Comparison of ENCODE assay signal across 9 mouse cellular contexts in genomic region chr19:24029616-24030510, GRCm38 (mm10). TPM values are rescaled to one million over a fixed set of nuclear protein-coding genes. Genes with fewer than 3 reads are reported as not detected.
A peak's percentile ranks its signal among the peaks of the same experiment; 100 is the strongest.
DNase-seq lines count a peak whose midpoint lies in the region; ATAC-seq and TF ChIP-seq lines count a peak whose summit lies in the region.
"Had no signal": no experiment of that assay in that cellular context is flagged by ENCODE, and none has a peak within 500 bp of the region (broad histone marks: within the 10 kb centered on the region; RNA-seq: fewer than 3 reads in every experiment).

No protein-coding gene starts in this region.

- DNase-seq in spleen, adult 2 months (ENCODE audit: low read depth in 1 of 2, low spot score in 2 of 2): no peak
- no peak for DNase-seq in spleen, adult 18-20 months
- peak; percentile 25 for DNase-seq in heart, postnatal 25 days (ENCODE audit: low spot score)
- peak; percentile 40 for DNase-seq in limb, embryonic 10.5 days (ENCODE audit: low spot score)
- DNase-seq in midbrain, postnatal 0 days (ENCODE audit: low spot score): peak; percentile 8
- no peak for DNase-seq in right cerebral cortex, postnatal 36 days (ENCODE audit: low spot score in 2 of 2)
- DNase-seq in layer of hippocampus, postnatal 25 days (ENCODE audit: extremely low spot score in 1 of 2, low spot score in 1 of 2): no peak

- no peaks in the 10 kb centered on the region for H3K9me3 ChIP-seq in embryonic facial prominence, embryonic 15.5 days (replicated peaks)
- no peaks in the 10 kb centered on the region for H3K9me3 ChIP-seq in limb, embryonic 10.5 days (replicated peaks)
- no peaks in the 10 kb centered on the region for H3K9me3 ChIP-seq in midbrain, postnatal 0 days (ENCODE audit: low read length)

- no peaks in the 10 kb centered on the region for H3K36me3 ChIP-seq in spleen, adult 2 months (ENCODE audit: control insufficient read depth, insufficient read depth, low read length)
- H3K36me3 ChIP-seq in embryonic facial prominence, embryonic 15.5 days: no peaks in the 10 kb centered on the region
- H3K36me3 ChIP-seq in limb, embryonic 10.5 days: no peaks in the 10 kb centered on the region
- H3K36me3 ChIP-seq in midbrain, postnatal 0 days (ENCODE audit: insufficient read depth, low read length): no peaks in the 10 kb centered on the region

- H3K4me2 ChIP-seq in embryonic facial prominence, embryonic 15.5 days (replicated peaks): peak overlapping the region; percentile 97
- peak overlapping the region; percentile 89 for H3K4me2 ChIP-seq in midbrain, postnatal 0 days (ENCODE audit: low read depth, low read length, poor library complexity, severe bottlenecking)

- H3K4me1 ChIP-seq in spleen, adult 2 months (ENCODE audit: control insufficient read depth, insufficient read depth, insufficient read length): no peaks in the 10 kb centered on the region
- peaks cover 13% of the 10 kb centered on the region for H3K4me1 ChIP-seq in embryonic facial prominence, embryonic 15.5 days
- H3K4me1 ChIP-seq in limb, embryonic 10.5 days: peaks cover 20% of the 10 kb centered on the region
- H3K4me1 ChIP-seq in midbrain, postnatal 0 days (ENCODE audit: insufficient read depth, low read length): 0 out of 2 replicates have a peak, but pooled peaks cover 9% of the 10 kb centered on the region

- intact Hi-C loops in heart, postnatal 25 days (cut with DNase I): loop anchor here (5.0 to 10.0 kb wide), 3 partner anchors 57 to 345 kb away; partner anchors contain the start of gene Ptar1

- no peak for TF ChIP-seq POLR2A in spleen, adult 2 months (IDR thresholded peaks at IDR 0.05; ENCODE audit: low read depth, low read length)

- H3K27ac ChIP-seq in spleen, adult 2 months (ENCODE audit: insufficient read depth, low read length): no peak overlapping the region
- no peak overlapping the region for H3K27ac ChIP-seq in embryonic facial prominence, embryonic 15.5 days (replicated peaks)
- peak overlapping the region; percentile 42; the same call in 1 of the 2 replicates for H3K27ac ChIP-seq in limb, embryonic 10.5 days
- peak overlapping the region; percentile 55; the same call in 1 of the 2 replicates for H3K27ac ChIP-seq in midbrain, postnatal 0 days (ENCODE audit: low read depth, low read length)

- TF ChIP-seq CTCF in spleen, adult 2 months (IDR thresholded peaks at IDR 0.05; ENCODE audit: extremely low read depth, insufficient read depth, insufficient read length, insufficient replicate concordance): no peak
- no peak for TF ChIP-seq CTCF in midbrain, postnatal 0 days (IDR thresholded peaks at IDR 0.05)

- ATAC-seq in embryonic facial prominence, embryonic 15.5 days (ENCODE audit: insufficient number of reproducible peaks, low FRiP score, low TSS enrichment, low read depth): no peak
- ATAC-seq in midbrain, postnatal 0 days (ENCODE audit: low FRiP score): no peak; the same call in 1 of the 2 replicates

- peak overlapping the region; percentile 24; the same call in 1 of the 2 replicates for H3K4me3 ChIP-seq in spleen, adult 2 months (ENCODE audit: extremely low read depth, insufficient read depth, insufficient read length)
- peak overlapping the region; percentile 57 for H3K4me3 ChIP-seq in embryonic facial prominence, embryonic 15.5 days (replicated peaks)
- H3K4me3 ChIP-seq in limb, embryonic 10.5 days: peak overlapping the region; percentile 66
- H3K4me3 ChIP-seq in midbrain, postnatal 0 days (ENCODE audit: low read depth, low read length): peak overlapping the region; percentile 73

- 22% methylated on average over 20 of the region's 20 CpGs for WGBS in spleen, adult 2 months
- WGBS in embryonic facial prominence, embryonic 15.5 days: 14% methylated on average over 20 of the region's 20 CpGs
- WGBS in limb, embryonic 10.5 days: 15% methylated on average over 20 of the region's 20 CpGs
- 10% methylated on average over 20 of the region's 20 CpGs for WGBS in midbrain, postnatal 0 days

- H3K9ac ChIP-seq in embryonic facial prominence, embryonic 15.5 days: peak overlapping the region; percentile 63
- H3K9ac ChIP-seq in midbrain, postnatal 0 days (replicated peaks; ENCODE audit: low read length, poor library complexity, severe bottlenecking): peak overlapping the region; percentile 80

- H3K27me3 ChIP-seq in spleen, adult 2 months (ENCODE audit: control insufficient read depth, insufficient read depth, low read length): peaks cover 17% of the 10 kb centered on the region
- peaks cover 61% of the 10 kb centered on the region for H3K27me3 ChIP-seq in embryonic facial prominence, embryonic 15.5 days
- peaks cover 62% of the 10 kb centered on the region for H3K27me3 ChIP-seq in limb, embryonic 10.5 days (ENCODE audit: low read depth, poor library complexity, severe bottlenecking)
- H3K27me3 ChIP-seq in midbrain, postnatal 0 days (ENCODE audit: insufficient read depth, low read length): peaks cover 9% of the 10 kb centered on the region

RNA-seq across cellular contexts. Expression of gene Fam189a2, which starts 1.0 kb away (rescaled TPM):
- 1.8 and 2.5 TPM in 2 replicates for polyA plus RNA-seq in spleen, adult 2 months (2012; rRNA removed)
- 0.52 and 1.2 TPM in 2 replicates for polyA plus RNA-seq in embryonic facial prominence, embryonic 15.5 days (2015; fragmentation: Nextera tagmentation; extraction: Ambion mirVana)
- total RNA-seq in heart, postnatal 25 days (2021): 10 to 100 TPM; 49.6 to 53.1 TPM
- 0.20 and 0.28 TPM in 2 replicates for polyA plus RNA-seq in limb, embryonic 10.5 days (2016; fragmentation: Nextera tagmentation; extraction: Ambion mirVana)
- total RNA-seq in midbrain, postnatal 0 days (2014; rRNA removed): 16.3 and 16.9 TPM in 2 replicates
- 2.5 and 3.2 TPM in 2 replicates for polyA plus RNA-seq in midbrain, postnatal 0 days (2015; fragmentation: Nextera tagmentation; extraction: Ambion mirVana)
- 1 to 10 TPM; 8.8 to 9.4 TPM for total RNA-seq in layer of hippocampus, postnatal 25 days (2021)
- total RNA-seq: neutrophil, adult 5-6 weeks had no signal

Comparison
In these comparisons a context has a peak if more than half of its experiments do, and no peak if none do; other contexts are left out.
1. DNase-seq: peak in heart, postnatal 25 days (single experiment), limb, embryonic 10.5 days (single experiment) and midbrain, postnatal 0 days (single experiment); none in spleen, adult 2 months (0 of 2), spleen, adult 18-20 months (0 of 2), right cerebral cortex, postnatal 36 days (0 of 2) and layer of hippocampus, postnatal 25 days (0 of 2).
2. H3K27ac ChIP-seq: peak in limb, embryonic 10.5 days (single experiment) and midbrain, postnatal 0 days (single experiment); none in spleen, adult 2 months (single experiment) and embryonic facial prominence, embryonic 15.5 days (single experiment).
3. Peak in every context shown above with its lines, with median percentiles within 50 percentile points of each other: H3K4me3 ChIP-seq.